8 mouse cellular contexts compared by ENCODE assay signal in the genomic region with DNA sequence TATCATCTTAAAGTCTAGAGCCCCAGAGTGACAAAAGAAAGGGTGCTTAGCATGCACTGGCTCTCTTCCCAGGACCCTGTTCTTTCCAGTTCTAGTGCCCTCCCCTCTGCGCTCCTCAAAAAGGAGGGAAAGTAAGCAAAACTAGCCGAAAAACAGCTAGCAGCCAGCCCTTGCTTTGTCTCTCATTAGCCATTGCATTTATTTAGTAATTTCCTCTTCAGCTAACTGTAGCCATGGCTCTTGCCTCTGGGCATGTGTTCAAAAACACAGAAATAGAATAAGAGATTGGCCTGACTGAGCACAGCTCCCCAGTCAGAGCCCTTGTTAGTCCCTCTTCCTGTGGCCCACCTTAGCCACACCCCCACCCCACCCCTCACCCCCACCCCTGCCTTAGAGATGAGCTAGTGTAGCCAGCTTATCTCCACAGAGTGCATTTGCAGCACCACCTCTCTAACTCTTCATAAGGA.
A peak's percentile ranks its signal among the peaks of the same experiment; 100 is the strongest.
DNase-seq lines count a peak whose midpoint lies in the region; ATAC-seq and TF ChIP-seq lines count a peak whose summit lies in the region.

No protein-coding gene starts in this region.

- H3K27ac ChIP-seq in intestine, embryonic 15.5 days = no peak overlapping the region
- no peak overlapping the region for H3K27ac ChIP-seq in intestine, postnatal 0 days (ENCODE audit: low read depth, low read length)
- H3K27ac ChIP-seq in forebrain, embryonic 12.5 days = peak overlapping the region; percentile 65; the same call in 1 of the 2 replicates
- H3K27ac ChIP-seq in hindbrain, embryonic 13.5 days = peak overlapping the region; percentile 27

- no peaks in the 10 kb centered on the region for H3K9me3 ChIP-seq in intestine, embryonic 15.5 days
- no peaks in the 10 kb centered on the region for H3K9me3 ChIP-seq in intestine, postnatal 0 days (ENCODE audit: control insufficient read depth)
- H3K9me3 ChIP-seq in forebrain, embryonic 12.5 days = no peaks in the 10 kb centered on the region
- no peaks in the 10 kb centered on the region for H3K9me3 ChIP-seq in hindbrain, embryonic 13.5 days

- H3K27me3 ChIP-seq in intestine, embryonic 15.5 days (replicated peaks) = no peaks in the 10 kb centered on the region
- no peaks in the 10 kb centered on the region for H3K27me3 ChIP-seq in intestine, postnatal 0 days (replicated peaks; ENCODE audit: control insufficient read depth, insufficient read depth, low read length)
- no peaks in the 10 kb centered on the region for H3K27me3 ChIP-seq in forebrain, embryonic 12.5 days
- H3K27me3 ChIP-seq in hindbrain, embryonic 13.5 days = no peaks in the 10 kb centered on the region

- no peaks in the 10 kb centered on the region for H3K4me1 ChIP-seq in intestine, embryonic 15.5 days (replicated peaks)
- H3K4me1 ChIP-seq in intestine, postnatal 0 days (replicated peaks; ENCODE audit: control insufficient read depth, insufficient read depth, low read length) = no peaks in the 10 kb centered on the region
- H3K4me1 ChIP-seq in forebrain, embryonic 12.5 days = peaks cover 10% of the 10 kb centered on the region
- H3K4me1 ChIP-seq in hindbrain, embryonic 13.5 days (replicated peaks) = peaks cover 16% of the 10 kb centered on the region; the same call in 1 of the 2 replicates

- peaks cover 9% of the 10 kb centered on the region; the same call in 1 of the 2 replicates for H3K36me3 ChIP-seq in intestine, embryonic 15.5 days
- peaks cover 31% of the 10 kb centered on the region for H3K36me3 ChIP-seq in intestine, postnatal 0 days (ENCODE audit: control insufficient read depth, insufficient read depth)
- H3K36me3 ChIP-seq in forebrain, embryonic 12.5 days (replicated peaks) = peaks cover 12% of the 10 kb centered on the region
- peaks cover 12% of the 10 kb centered on the region for H3K36me3 ChIP-seq in hindbrain, embryonic 13.5 days

- H3K4me2 ChIP-seq in intestine, embryonic 15.5 days (replicated peaks) = no peak overlapping the region
- no peak overlapping the region for H3K4me2 ChIP-seq in intestine, postnatal 0 days (replicated peaks; ENCODE audit: low read depth)
- no peak overlapping the region for H3K4me2 ChIP-seq in forebrain, embryonic 12.5 days
- H3K4me2 ChIP-seq in hindbrain, embryonic 13.5 days = no peak overlapping the region

- no peak overlapping the region for H3K9ac ChIP-seq in intestine, embryonic 15.5 days
- H3K9ac ChIP-seq in intestine, postnatal 0 days (ENCODE audit: low read depth, low read length) = no peak overlapping the region
- H3K9ac ChIP-seq in forebrain, embryonic 12.5 days = no peak overlapping the region
- no peak overlapping the region for H3K9ac ChIP-seq in hindbrain, embryonic 13.5 days

- WGBS in intestine, embryonic 15.5 days = 58% methylated on average over 2 of the region's 2 CpGs
- WGBS in intestine, postnatal 0 days = 72% methylated on average over 2 of the region's 2 CpGs
- WGBS in forebrain, embryonic 12.5 days = 53% methylated on average over 2 of the region's 2 CpGs
- 52% methylated on average over 2 of the region's 2 CpGs for WGBS in hindbrain, embryonic 13.5 days

- DNase-seq in frontal cortex, postnatal 10 days (ENCODE audit: low spot score in 2 of 2) = no peak
- no peak for DNase-seq in MN1 (ENCODE audit: low spot score)
- DNase-seq in cerebellum, postnatal 25 days = no peak

- TF ChIP-seq CTCF in intestine, postnatal 0 days (IDR thresholded peaks at IDR 0.05; ENCODE audit: low read depth) = no peak

- peak; percentile 55; the same call in 1 of the 2 replicates for ATAC-seq in intestine, embryonic 15.5 days
- ATAC-seq in intestine, postnatal 0 days = no peak
- peak; percentile 70; the same call in 1 of the 2 replicates for ATAC-seq in forebrain, embryonic 12.5 days (ENCODE audit: low FRiP score)
- peak; percentile 65 for ATAC-seq in hindbrain, embryonic 13.5 days (ENCODE audit: low FRiP score)
- ATAC-seq in megakaryocyte progenitor cell, adult 5-6 weeks (replicated peaks; ENCODE audit: poor library complexity) = peak; percentile 51

- H3K4me3 ChIP-seq in intestine, embryonic 15.5 days (replicated peaks) = no peak overlapping the region
- H3K4me3 ChIP-seq in intestine, postnatal 0 days (ENCODE audit: low read depth, low read length) = no peak overlapping the region
- no peak overlapping the region for H3K4me3 ChIP-seq in forebrain, embryonic 12.5 days (replicated peaks)
- H3K4me3 ChIP-seq in hindbrain, embryonic 13.5 days = no peak overlapping the region

Comparison
In these comparisons a context has a peak if more than half of its experiments do, and no peak if none do; other contexts are left out.
1. H3K27ac ChIP-seq: peak in forebrain, embryonic 12.5 days (single experiment) and hindbrain, embryonic 13.5 days (single experiment); none in intestine, embryonic 15.5 days (single experiment) and intestine, postnatal 0 days (single experiment).